Mouse (Mus musculus) brain, adult 2 months (tissue): ENCODE results near the gene Sgpl1.
A peak's percentile ranks its signal among the peaks of the same experiment; 100 is the strongest.

Experiments
- DNase-seq: peaks from one replicate; pipeline ENCODE4 v3.0.0; 2011; ENCODE audit warnings: low read depth, low spot score

The Sgpl1 gene

DNA sequence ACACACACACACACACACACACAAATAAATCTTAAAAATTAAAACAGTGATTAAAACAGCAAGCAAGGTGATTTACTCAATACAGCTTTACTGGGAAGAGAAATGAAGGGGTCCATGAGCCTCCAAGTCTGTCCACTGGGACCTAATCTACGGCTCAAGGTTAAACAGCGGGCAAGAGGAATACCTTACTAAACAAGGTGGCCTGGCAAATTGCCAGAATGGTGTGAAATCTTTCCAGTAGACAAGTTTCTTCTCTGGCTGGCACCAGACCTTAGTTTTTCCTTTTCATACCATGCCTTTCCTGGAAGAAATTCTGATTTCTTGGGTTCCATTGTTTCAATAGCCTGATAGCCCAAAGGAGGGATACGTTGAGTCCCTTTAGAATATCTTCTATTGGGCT lies 59.0 kb downstream of the Sgpl1 start:
- DNase-seq, result no peak

- DNase-seq, result no peak
Measured at GRCm38 (mm10) chr10:61086502-61086901, 61.0 kb downstream of the Sgpl1 start.

- no peak for DNase-seq
Measured at GRCm38 (mm10) chr10:61085364-61085763, 62.1 kb downstream of the Sgpl1 start.

GRCm38 (mm10) chr10:61080931-61081255 lies 66.6 kb downstream of the Sgpl1 start:
- DNase-seq, result no peak

- DNase-seq, result peak; percentile 74
Measured at GRCm38 (mm10) chr10:61080227-61080930, 67.1 kb downstream of the Sgpl1 start.

GRCm38 (mm10) chr10:61075607-61076006 lies 71.9 kb downstream of the Sgpl1 start:
- no peak for DNase-seq

- DNase-seq, result no peak
Measured at GRCm38 (mm10) chr10:61074643-61075042, 72.9 kb downstream of the Sgpl1 start.

- peak; percentile 41 for DNase-seq
Measured at GRCm38 (mm10) chr10:61072324-61072723, 75.2 kb downstream of the Sgpl1 start.

DNA sequence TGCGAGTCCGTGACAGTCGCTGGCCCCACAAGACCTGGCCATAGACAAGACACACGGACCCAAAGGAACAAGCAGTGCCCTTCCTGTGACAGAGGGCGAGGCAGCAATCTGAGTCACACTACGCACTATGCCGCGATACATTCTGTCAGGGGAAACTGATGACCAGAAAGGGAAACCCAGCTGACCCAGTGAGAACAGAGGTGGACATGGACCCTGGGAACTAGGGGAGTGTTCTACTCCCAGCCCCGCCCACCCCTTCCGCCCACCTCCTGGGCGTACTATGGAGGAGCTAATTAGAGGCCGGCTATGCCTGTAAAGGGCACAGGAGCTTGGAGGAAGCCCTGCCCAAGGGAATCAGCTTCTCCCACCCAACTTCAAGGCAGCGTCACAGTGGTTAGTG lies 78.3 kb downstream of the Sgpl1 start:
- DNase-seq, result no peak

- DNase-seq, result peak; percentile 86
Measured at GRCm38 (mm10) chr10:61068436-61069192, 78.9 kb downstream of the Sgpl1 start.

DNA sequence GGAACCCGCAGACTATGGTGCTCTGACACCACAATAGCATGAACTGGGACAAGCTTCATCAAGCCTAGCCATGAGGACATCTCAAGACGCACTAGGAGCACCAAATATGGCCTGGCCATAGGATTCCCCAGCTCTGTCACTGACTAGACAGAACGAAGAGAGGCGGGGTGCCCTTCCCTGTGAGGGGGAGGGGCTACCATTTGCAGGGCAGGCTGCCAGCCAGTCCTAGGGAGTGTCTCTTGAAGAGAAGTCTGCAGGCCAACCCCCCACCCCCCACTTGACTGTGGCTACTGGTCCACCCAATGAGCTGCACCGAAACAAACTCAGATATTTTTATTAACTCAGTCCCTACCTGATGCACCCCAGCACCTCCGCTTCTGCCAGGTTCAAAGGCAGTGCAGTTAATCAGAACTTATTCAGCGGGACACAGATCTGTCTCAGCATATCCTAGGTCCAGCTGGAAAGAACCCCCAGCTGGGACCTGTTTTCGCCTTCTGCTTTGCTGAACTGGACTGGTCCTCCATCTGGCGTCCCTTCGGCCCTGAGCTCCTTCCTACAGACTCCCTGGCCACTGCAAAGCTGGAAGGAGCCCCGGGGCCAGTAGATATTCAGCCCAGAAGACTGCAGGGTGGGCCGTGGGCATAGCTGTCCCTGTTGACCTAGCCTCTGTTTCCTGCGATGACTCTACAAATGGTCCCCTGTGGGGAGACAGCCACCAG lies 82.1 kb downstream of the Sgpl1 start:
- peak; percentile 39 for DNase-seq

DNA sequence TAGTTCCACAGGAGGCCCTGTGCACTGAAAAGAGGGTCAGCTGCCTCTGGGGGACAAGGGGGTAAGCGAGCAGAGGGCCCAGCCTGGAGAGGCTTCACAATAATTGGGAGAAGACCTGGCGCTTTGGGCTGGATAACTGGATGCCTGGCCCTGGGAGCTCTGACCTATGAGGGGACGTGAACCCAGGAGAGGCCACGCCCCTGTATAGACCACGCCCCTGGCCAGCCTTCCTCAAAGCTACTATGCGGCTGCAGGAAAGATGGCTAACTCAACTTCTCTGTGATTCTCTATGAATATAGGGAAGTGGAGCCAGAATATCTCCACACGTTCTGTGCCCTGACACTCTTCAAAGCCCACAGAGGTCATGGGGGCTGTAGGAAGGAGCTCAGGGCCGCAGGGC lies 82.9 kb downstream of the Sgpl1 start:
- DNase-seq, result no peak

DNA sequence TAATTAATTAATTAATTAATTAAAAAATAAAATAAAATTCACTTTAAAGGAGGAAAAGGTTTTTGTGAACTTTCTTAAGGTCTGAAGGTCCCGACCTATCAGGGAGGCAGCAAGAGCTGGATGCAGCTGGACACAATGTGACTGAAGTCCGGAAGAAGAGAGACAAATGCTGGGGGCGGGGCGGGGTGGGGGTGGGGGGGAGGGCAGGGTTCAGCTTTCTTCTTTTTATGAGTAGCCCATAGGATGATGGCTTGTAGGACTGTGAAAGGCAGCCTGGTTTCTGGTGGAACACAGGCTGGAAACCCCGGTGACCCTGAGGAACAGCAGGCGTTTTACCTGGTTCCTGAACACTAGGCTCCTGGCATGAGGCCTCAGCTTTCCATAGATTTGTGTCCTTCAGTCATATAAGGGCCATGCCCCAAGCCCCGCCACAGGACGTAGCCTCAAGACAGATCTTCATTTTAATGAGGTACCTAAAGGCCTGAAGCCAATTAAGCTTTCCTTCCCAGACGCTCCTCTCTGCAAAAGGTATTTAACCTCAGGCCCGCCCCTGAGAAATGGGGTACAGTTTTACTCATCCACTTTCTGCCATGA lies 84.1 kb downstream of the Sgpl1 start:
- no peak for DNase-seq

GRCm38 (mm10) chr10:61059543-61060110 lies 87.9 kb downstream of the Sgpl1 start:
- no peak for DNase-seq

GRCm38 (mm10) chr10:61059101-61059500 lies 88.4 kb downstream of the Sgpl1 start:
- DNase-seq, result no peak

- DNase-seq, result no peak
Measured at GRCm38 (mm10) chr10:61056661-61057060, 90.8 kb downstream of the Sgpl1 start.

- DNase-seq, result peak; percentile 76
Measured at GRCm38 (mm10) chr10:61051993-61052613, 95.4 kb downstream of the Sgpl1 start.
